Mouse (Mus musculus) T-helper 2 cell (primary cell): ENCODE results near the gene Hoxa1.

Experiments used
- in situ Hi-C: fragments of 300-600 bp; cut with MboI, MseI; formaldehyde crosslinking; loops from one replicate; pipeline ENCODE4 v1.15.1; 2025; ENCODE audit warnings: high pct_unique_total_duplicates

The Hoxa1 gene

GRCm38 (mm10) chr6:52159164-52159761 lies 1.1 kb upstream of the Hoxa1 start:
- in situ Hi-C loops, result loop anchor here (10.0 kb wide), 1 partner anchor 144 kb away; the partner anchor contains the start of gene Skap2

GRCm38 (mm10) chr6:52157466-52158275 lies 446 bp downstream of the Hoxa1 start:
- in situ Hi-C loops, result loop anchor here (10.0 kb wide), 1 partner anchor 143 kb away; the partner anchor contains the start of gene Skap2

- in situ Hi-C loops, result loop anchor here (10.0 kb wide), 1 partner anchor 142 kb away; the partner anchor contains the start of gene Skap2
These were observed 1.4 kb downstream of the Hoxa1 start for GRCm38 (mm10) chr6:52156551-52157200.

GRCm38 (mm10) chr6:52155471-52155870 lies 2.6 kb downstream of the Hoxa1 start:
- in situ Hi-C loops, result loop anchor here (10.0 kb wide), 1 partner anchor 141 kb away; the partner anchor contains the start of gene Skap2

GRCm38 (mm10) chr6:52154044-52154443 lies 4.1 kb downstream of the Hoxa1 start:
- in situ Hi-C loops, result loop anchor here (10.0 kb wide), 1 partner anchor 139 kb away; the partner anchor contains the start of gene Skap2

- in situ Hi-C loops, result loop anchor here (10.0 kb wide), 1 partner anchor 138 kb away; the partner anchor contains the start of gene Skap2
These were observed 4.8 kb downstream of the Hoxa1 start for GRCm38 (mm10) chr6:52153270-52153669.

GRCm38 (mm10) chr6:52152226-52153193 lies 5.6 kb downstream of the Hoxa1 start:
- in situ Hi-C loops, result loop anchor here (10.0 kb wide), 1 partner anchor 138 kb away; the partner anchor contains the start of gene Skap2

- in situ Hi-C loops, result loop anchor here (10.0 kb wide), 1 partner anchor 137 kb away; the partner anchor contains the start of gene Skap2
These were observed 6.5 kb downstream of the Hoxa1 start for GRCm38 (mm10) chr6:52151571-52151970.

GRCm38 (mm10) chr6:52150401-52150966 lies 7.6 kb downstream of the Hoxa1 start:
- in situ Hi-C loops, result loop anchor here (10.0 kb wide), 1 partner anchor 136 kb away; the partner anchor contains the start of gene Skap2

- in situ Hi-C loops, result no loop called here
These were observed 19.0 kb downstream of the Hoxa1 start for GRCm38 (mm10) chr6:52139115-52139514.

- in situ Hi-C loops, result no loop called here
These were observed 19.5 kb downstream of the Hoxa1 start for GRCm38 (mm10) chr6:52138576-52138975.

GRCm38 (mm10) chr6:52137841-52138535 lies 20.1 kb downstream of the Hoxa1 start:
- in situ Hi-C loops, result no loop called here

GRCm38 (mm10) chr6:52123673-52124072 lies 34.4 kb downstream of the Hoxa1 start:
- in situ Hi-C loops, result no loop called here

GRCm38 (mm10) chr6:52121173-52121572 lies 36.9 kb downstream of the Hoxa1 start:
- in situ Hi-C loops, result no loop called here

- in situ Hi-C loops, result no loop called here
These were observed 39.0 kb downstream of the Hoxa1 start for GRCm38 (mm10) chr6:52118903-52119635.

GRCm38 (mm10) chr6:52115899-52116298 lies 42.2 kb downstream of the Hoxa1 start:
- in situ Hi-C loops, result no loop called here

- in situ Hi-C loops, result no loop called here
These were observed 46.3 kb downstream of the Hoxa1 start for GRCm38 (mm10) chr6:52111846-52112245.

- in situ Hi-C loops, result no loop called here
These were observed 50.7 kb downstream of the Hoxa1 start for GRCm38 (mm10) chr6:52107400-52107799.

GRCm38 (mm10) chr6:52106716-52107115 lies 51.4 kb downstream of the Hoxa1 start:
- in situ Hi-C loops, result no loop called here
